Mouse (Mus musculus) CH12.LX (cell line): ENCODE data around the gene Gm20422. TPM values are rescaled to one million over a fixed set of nuclear protein-coding genes. Genes with fewer than 3 reads are reported as not detected.

Experiments used
- DNase-seq: peaks from one replicate; pipeline ENCODE4 v3.0.0-alpha.2; 2013; ENCODE audit errors: extremely low read depth
- H3K27ac ChIP-seq: 2 replicates; pipeline ENCODE4 v1.5.1; 2012; ENCODE audit warnings: low read depth, mild to moderate bottlenecking, control low read depth, moderate library complexity; ENCODE audit not compliant: insufficient read depth
- H3K27me3 ChIP-seq: replicated peaks from 2 replicates; pipeline ENCODE3; 2012; ENCODE audit warnings: inconsistent platforms
- H3K36me3 ChIP-seq, 2 experiments: replicated peaks in 1 of 2; 2 replicates each; pipeline versions ENCODE3 to v1.6.1; 2012; ENCODE audit warnings: inconsistent platforms in 1 of 2, low read length in 1 of 2, mild to moderate bottlenecking in 1 of 2, mixed read lengths in 1 of 2, moderate library complexity in 1 of 2; ENCODE audit not compliant: control insufficient read depth in 1 of 2, insufficient read depth in 1 of 2
- H3K4me1 ChIP-seq, 2 experiments: 2 replicates each; pipeline ENCODE4 v1.6.1; 2012; ENCODE audit warnings: inconsistent platforms in 1 of 2, moderate library complexity in 1 of 2; ENCODE audit not compliant: insufficient read depth in 2 of 2, control insufficient read depth in 1 of 2
- H3K4me2 ChIP-seq: 2 replicates; pipeline ENCODE4 v1.6.1; 2012; ENCODE audit warnings: low read depth, mild to moderate bottlenecking, control low read depth; ENCODE audit not compliant: poor library complexity, insufficient read depth, severe bottlenecking
- H3K4me3 ChIP-seq, 3 experiments: fragments of 150-350 bp in 1 of 3; sonication (generic) in 1 of 3; replicated peaks in 1 of 3; 2 replicates each; pipeline versions ENCODE3 to v1.5.1; 2011 to 2012; ENCODE audit warnings: low read depth in 2 of 3, low read length in 2 of 3, mild to moderate bottlenecking in 2 of 3, moderate library complexity in 2 of 3, control low read depth in 1 of 3, improper control_type of control experiment in 1 of 3, inconsistent platforms in 1 of 3, mixed read lengths in 1 of 3; ENCODE audit not compliant: poor library complexity in 1 of 3
- H3K79me2 ChIP-seq: replicated peaks from 2 replicates; pipeline ENCODE4 v1.6.1; 2012; ENCODE audit warnings: mild to moderate bottlenecking, moderate library complexity; ENCODE audit not compliant: control insufficient read depth, poor library complexity, insufficient read depth, severe bottlenecking; ENCODE audit errors: extremely low read depth
- H3K9ac ChIP-seq: 2 replicates; pipeline ENCODE4 v1.6.1; 2012; ENCODE audit warnings: low read depth, mild to moderate bottlenecking, control low read depth, moderate library complexity; ENCODE audit not compliant: insufficient read depth
- H3K9me3 ChIP-seq: replicated peaks from 2 replicates; pipeline ENCODE3; 2012; ENCODE audit warnings: low read length, inconsistent platforms, mixed read lengths
- BHLHE40 ChIP-seq: IDR thresholded peaks from 2 replicates; pipeline ENCODE4 v1.6.1; 2011; ENCODE audit warnings: mild to moderate bottlenecking, low read depth, low read length, improper control_type of control experiment
- CHD1 ChIP-seq: IDR thresholded peaks from 2 replicates; pipeline ENCODE4 v1.6.1; 2012; ENCODE audit warnings: low read depth, low read length, improper control_type of control experiment, inconsistent platforms
- CHD2 ChIP-seq: IDR thresholded peaks from 2 replicates; pipeline ENCODE4 v1.6.1; 2011; ENCODE audit warnings: low read length, improper control_type of control experiment
- CTCF ChIP-seq, 2 experiments: IDR thresholded peaks in 1 of 2; conservative IDR thresholded peaks in 1 of 2; 2 replicates each; pipeline ENCODE4 v1.5.1; 2011 to 2012; ENCODE audit warnings: low read depth in 2 of 2, low read length in 2 of 2, improper control_type of control experiment in 1 of 2, inconsistent platforms in 1 of 2, mild to moderate bottlenecking in 1 of 2, moderate library complexity in 1 of 2
- E2F4 ChIP-seq: IDR thresholded peaks from 2 replicates; pipeline ENCODE4 v1.6.1; 2011; ENCODE audit warnings: low read depth, low read length, improper control_type of control experiment; ENCODE audit not compliant: insufficient replicate concordance
- ELF1 ChIP-seq: IDR thresholded peaks from 2 replicates; pipeline ENCODE4 v1.6.1; 2014; ENCODE audit warnings: low read depth, mild to moderate bottlenecking, inconsistent platforms, low read length, improper control_type of control experiment
- GABPA ChIP-seq: IDR thresholded peaks from 2 replicates; pipeline ENCODE4 v1.6.1; 2012; ENCODE audit warnings: low read depth, low read length, improper control_type of control experiment, inconsistent platforms; ENCODE audit not compliant: insufficient replicate concordance
- JUN ChIP-seq: IDR thresholded peaks from 2 replicates; pipeline ENCODE4 v1.6.1; 2011; ENCODE audit warnings: low read depth, mild to moderate bottlenecking, low read length, improper control_type of control experiment, moderate library complexity; ENCODE audit not compliant: insufficient read depth
- MEF2A ChIP-seq: IDR thresholded peaks from 2 replicates; pipeline ENCODE4 v1.6.1; 2014; ENCODE audit warnings: low read depth, mild to moderate bottlenecking, inconsistent platforms, low read length, improper control_type of control experiment, borderline replicate concordance
- MXI1 ChIP-seq: IDR thresholded peaks from 2 replicates; pipeline ENCODE4 v1.6.1; 2011; ENCODE audit warnings: mild to moderate bottlenecking, low read depth, low read length, improper control_type of control experiment
- NELFE ChIP-seq: IDR thresholded peaks from 2 replicates; pipeline ENCODE4 v1.6.1; 2011; ENCODE audit warnings: low read depth, low read length, improper control_type of control experiment
- NRF1 ChIP-seq: IDR thresholded peaks from 2 replicates; pipeline ENCODE4 v1.6.1; 2014; ENCODE audit warnings: low read depth, mild to moderate bottlenecking, inconsistent platforms, low read length, improper control_type of control experiment, moderate library complexity
- PAX5 ChIP-seq: IDR thresholded peaks from 2 replicates; pipeline ENCODE4 v1.6.1; 2012; ENCODE audit warnings: low read length, inconsistent platforms, mixed read lengths
- POLR2A ChIP-seq: IDR thresholded peaks from 2 replicates; pipeline ENCODE4 v1.6.1; 2011; ENCODE audit warnings: low read depth, mild to moderate bottlenecking, improper control_type of control experiment, low read length
- RAD21 ChIP-seq: IDR thresholded peaks from 2 replicates; pipeline ENCODE4 v1.6.1; 2011; ENCODE audit warnings: low read depth, mild to moderate bottlenecking, low read length, improper control_type of control experiment, moderate library complexity
- RCOR1 ChIP-seq: conservative IDR thresholded peaks from 2 replicates; pipeline ENCODE4 v1.6.1; 2012; ENCODE audit warnings: low read depth, mild to moderate bottlenecking, inconsistent platforms, low read length, improper control_type of control experiment
- SMC3 ChIP-seq: IDR thresholded peaks from 2 replicates; pipeline ENCODE4 v1.6.1; 2011; ENCODE audit warnings: low read depth, low read length, improper control_type of control experiment
- TBP ChIP-seq: conservative IDR thresholded peaks from 2 replicates; pipeline ENCODE4 v1.6.1; 2011; ENCODE audit warnings: low read depth, low read length, improper control_type of control experiment
- TCF12 ChIP-seq: IDR thresholded peaks from 2 replicates; pipeline ENCODE4 v1.6.1; 2014; ENCODE audit warnings: low read depth, mild to moderate bottlenecking, inconsistent platforms, low read length, improper control_type of control experiment
- ZC3H11A ChIP-seq: IDR thresholded peaks from 2 replicates; pipeline ENCODE4 v1.6.1; 2012; ENCODE audit warnings: low read depth, mild to moderate bottlenecking, inconsistent platforms, low read length, improper control_type of control experiment
- ZMIZ1 ChIP-seq: IDR thresholded peaks from 2 replicates; pipeline ENCODE4 v1.6.1; 2012; ENCODE audit warnings: low read depth, mild to moderate bottlenecking, inconsistent platforms, low read length, improper control_type of control experiment
- ZNF384 ChIP-seq: IDR thresholded peaks from 2 replicates; pipeline ENCODE4 v1.6.1; 2012; ENCODE audit warnings: low read depth, low read length, improper control_type of control experiment, inconsistent platforms
- dilution Hi-C: fragments of 300-500 bp; cut with MboI; formaldehyde crosslinking; loops from 2 replicates; pipeline ENCODE4 v1.14.3; 2020; ENCODE audit warnings: low sequenced_read_pairs; ENCODE audit not compliant: extremely low pct_unique_long_range_greater_than_20kb, extremely low pct_ligation_motif_present
- in situ Hi-C: fragments of 300-500 bp; cut with MboI; formaldehyde crosslinking; loops from 3 replicates; pipeline ENCODE4 v1.14.3; 2019; ENCODE audit warnings: low sequenced_read_pairs, low pct_ligation_motif_present, low pct_unique_long_range_greater_than_20kb, mixed read lengths
- polyA plus RNA-seq: library from polyadenylated mRNA; unstranded; fragments of >175 nt; gene quantifications from 2 replicates; pipeline ENCODE4 v1.2.1, GENCODE M21; 2012; ENCODE audit warnings: low read depth; ENCODE audit not compliant: insufficient read length
- total RNA-seq, 2 experiments: library from RNA; depleted of rRNA; stranded (reverse); fragments of 300-350 nt in 1 of 2; fragments of >200 nt in 1 of 2; gene quantifications; 2 replicates each; pipeline ENCODE4 v1.2.3; 2012 to 2014

Gene Gm20422
- total and polyA plus RNA-seq, 3 experiments, result 1.4 to 2.0 (median 1.6) TPM

- Histone ChIP-seq H3K27ac (peak overlapping the region; percentile 51), H3K4me3 (peak overlapping the region; percentile 10 to 53 (median 51))
Observed at GRCm38 (mm10) chr8:69821971-69822385, 47.3 kb upstream of the Gm20422 start.

GRCm38 (mm10) chr8:69820466-69820865 lies 45.8 kb upstream of the Gm20422 start:
- Histone ChIP-seq H3K4me2 (no peak overlapping the region), H3K79me2 (no peaks in the 10 kb centered on the region), H3K36me3 (peaks cover 51 to 82% of the 10 kb centered on the region in 2 experiments), H3K4me1 (peaks cover 6 to 28% of the 10 kb centered on the region in 2 experiments; a peak in 3 of 4 replicates), H3K27ac (no peak overlapping the region), H3K27me3 (no peaks in the 10 kb centered on the region), H3K4me3 (no peak overlapping the region), H3K9ac (no peak overlapping the region), H3K9me3 (no peaks in the 10 kb centered on the region)
- dilution Hi-C loops, result no loop called here
- DNase-seq, result no peak
- in situ Hi-C loops, result no loop called here
- no peak for TF ChIP-seq RAD21
- no peak for TF ChIP-seq MXI1
- TF ChIP-seq JUN, result no peak

More at GRCm38 (mm10) chr8:69821971-69822385, 47.3 kb upstream of the Gm20422 start:
- peak; percentile 46; the same call in 1 of the 2 replicates for TF ChIP-seq POLR2A
- no peak for TF ChIP-seq E2F4
- peak; percentile 88; the same call in 1 of the 2 replicates for TF ChIP-seq BHLHE40
- TF ChIP-seq JUN, result no peak
- TF ChIP-seq RAD21, result no peak
- TF ChIP-seq PAX5, result no peak
- 0 out of 2 replicates have a peak, but pooled peaks have one; percentile 21 for TF ChIP-seq RCOR1
- TF ChIP-seq, all 38 proteins: peak for 3
- in situ Hi-C loops, result no loop called here
- no peaks in the 10 kb centered on the region for H3K9me3 ChIP-seq
- peak; percentile 12 for DNase-seq
- peaks cover 6 to 30% of the 10 kb centered on the region in 2 experiments; a peak in 3 of 4 replicates for H3K4me1 ChIP-seq
- no peaks in the 10 kb centered on the region for H3K27me3 ChIP-seq
- no peaks in the 10 kb centered on the region for H3K79me2 ChIP-seq
- dilution Hi-C loops, result no loop called here
- H3K4me2 ChIP-seq, result peak overlapping the region; percentile 33
- peaks cover 42 to 80% of the 10 kb centered on the region in 2 experiments for H3K36me3 ChIP-seq
- peak overlapping the region; percentile 48 for H3K9ac ChIP-seq

- Histone ChIP-seq H3K9ac (no peak overlapping the region), H3K4me3 (no peak overlapping the region), H3K4me2 (no peak overlapping the region), H3K4me1 (peaks cover 0 to 3% of the 10 kb centered on the region in 2 experiments; a peak in 2 of 4 replicates), H3K27ac (no peak overlapping the region)
- in situ Hi-C loops, result no loop called here
- TF ChIP-seq SMC3 (no peak), POLR2A (no peak), CHD1 (no peak), GABPA (no peak), JUN (no peak), RAD21 (no peak), ZNF384 (no peak), ELF1 (no peak), ZC3H11A (no peak), MEF2A (no peak), MXI1 (no peak), BHLHE40 (no peak), CHD2 (no peak), NELFE (no peak), TCF12 (no peak), TBP (no peak), CTCF (conservative IDR thresholded peaks at IDR 0.05 in 1 of 2, IDR thresholded peaks at IDR 0.05 in 1 of 2; ENCODE audit: low read depth in 2 of 2, low read length in 2 of 2) (no peak), NRF1 (no peak), ZMIZ1 (no peak)
- TF ChIP-seq, all 38 proteins: peak for 0
- dilution Hi-C loops, result no loop called here
- peaks cover 13% of the 10 kb centered on the region for H3K9me3 ChIP-seq
- DNase-seq, result no peak
- peaks cover 3% of the 10 kb centered on the region; the same call in 1 of the 2 replicates for H3K79me2 ChIP-seq
- peaks cover 78 to 96% of the 10 kb centered on the region in 2 experiments for H3K36me3 ChIP-seq
- no peaks in the 10 kb centered on the region for H3K27me3 ChIP-seq
Observed at GRCm38 (mm10) chr8:69815396-69815795, 40.7 kb upstream of the Gm20422 start.
